Mouse (Mus musculus) left cerebral cortex, adult 9 months (tissue): ENCODE data around the gene Shc3.

Experiments used
- DNase-seq, 2 experiments: peaks; one replicate each; pipeline ENCODE4 v3.0.0; 2022; ENCODE audit warnings: low spot score in 2 of 2

The Shc3 gene

DNA sequence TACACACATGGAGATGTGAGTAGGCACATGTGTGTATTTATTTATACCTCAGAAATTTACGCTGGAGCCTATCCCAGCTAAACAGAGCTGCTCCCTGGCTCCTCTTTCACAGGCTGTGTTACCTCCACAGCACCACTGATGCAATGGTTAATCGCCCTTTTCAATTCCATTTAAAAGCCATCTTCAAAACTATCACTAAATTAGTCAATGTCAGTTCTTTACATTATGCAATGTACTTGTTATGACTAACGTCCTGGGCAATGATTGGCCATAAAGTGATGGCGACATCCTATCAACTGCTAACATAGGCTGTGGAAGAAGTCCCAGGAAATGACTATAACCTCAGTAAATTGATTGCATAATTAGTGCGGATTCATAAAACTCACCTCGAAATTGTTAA lies 187.7 kb downstream of the Shc3 start:
- no peak for DNase-seq
